Mouse (Mus musculus): Measurements from ENCODE around the gene Apbb2. TPM values are rescaled to one million over a fixed set of nuclear protein-coding genes. Genes with fewer than 3 reads are reported as not detected.

Apbb2 gene
- total RNA-seq (2021), result 10 to 100 TPM; 39.9 to 40.0 TPM
- polyA plus RNA-seq (2012; rRNA removed), result 26.7 and 32.4 TPM in 2 replicates
- long read RNA-seq, full-length matches to known transcripts, result 3 of 25 reads
- long read RNA-seq, partial matches to known transcripts, result 11 of 25 reads
- long read RNA-seq, other reads (novel, unspliced or antisense), result 11 of 25 reads

GRCm38 (mm10) chr5:66618597-66618996 lies at the start of gene Apbb2:
Gene Apbb2 (minus strand): TSS chr5:66618784.
- H3K4me3 ChIP-seq, result peak within 1 kb of the TSS; percentile 92
- peaks cover 2% of the 10 kb centered on the region for H3K79me2 ChIP-seq (replicated peaks; ENCODE audit: control insufficient read depth, insufficient read depth, low read length)
- under 1% methylated on average over 37 of the region's 39 CpGs for WGBS
- intact Hi-C loops (cut with DNase I), result loop anchor here (1.0 to 2.0 kb wide), 3 partner anchors 16 to 58 kb away; no protein-coding TSS in a partner anchor
- H3K36me3 ChIP-seq (ENCODE audit: control insufficient read depth, insufficient read depth, low read length), result peaks cover 3% of the 10 kb centered on the region
- DNase-seq, result peak; percentile 97 to 98
- peaks cover 17% of the 10 kb centered on the region for H3K4me1 ChIP-seq (ENCODE audit: control insufficient read depth, insufficient read depth, low read length)
- H3K27me3 ChIP-seq (ENCODE audit: control insufficient read depth, insufficient read depth, low read length), result no peaks in the 10 kb centered on the region
- peak within 1 kb of the TSS; percentile 93 for H3K9ac ChIP-seq (ENCODE audit: low read depth, low read length)
- peak within 1 kb of the TSS; percentile 93 for H3K27ac ChIP-seq
- TF ChIP-seq CTCF (IDR thresholded peaks at IDR 0.05) (no peak; the same call in 1 of the 2 replicates), EP300 (IDR thresholded peaks at IDR 0.05; ENCODE audit: insufficient read depth, low read depth, low read length) (peak; percentile 46; the same call in 1 of the 2 replicates), POLR2A (IDR thresholded peaks at IDR 0.05; ENCODE audit: insufficient read depth, low read depth, low read length) (peak; percentile 88)

- Histone ChIP-seq H3K9ac (ENCODE audit: low read depth, low read length) (no peak overlapping the region), H3K79me2 (replicated peaks; ENCODE audit: control insufficient read depth, insufficient read depth, low read length) (no peaks in the 10 kb centered on the region), H3K27ac (no peak overlapping the region), H3K4me3 (no peak overlapping the region), H3K36me3 (ENCODE audit: control insufficient read depth, insufficient read depth, low read length) (no peaks in the 10 kb centered on the region), H3K27me3 (ENCODE audit: control insufficient read depth, insufficient read depth, low read length) (no peaks in the 10 kb centered on the region), H3K4me1 (ENCODE audit: control insufficient read depth, insufficient read depth, low read length) (peaks cover 3% of the 10 kb centered on the region)
- intact Hi-C loops (cut with DNase I), result no loop called here
- DNase-seq, result peak; percentile 30 to 32
- TF ChIP-seq EP300 (IDR thresholded peaks at IDR 0.05; ENCODE audit: insufficient read depth, low read depth, low read length) (no peak), CTCF (IDR thresholded peaks at IDR 0.05) (no peak), POLR2A (IDR thresholded peaks at IDR 0.05; ENCODE audit: insufficient read depth, low read depth, low read length) (no peak)
- WGBS, result 19% methylated on average over 5 of the region's 5 CpGs
Observed at GRCm38 (mm10) chr5:66654220-66654619, 35.6 kb upstream of the Apbb2 start.

- peaks cover 1% of the 10 kb centered on the region; the same call in 1 of the 2 replicates for H3K4me1 ChIP-seq (ENCODE audit: control insufficient read depth, insufficient read depth, low read length)
- no peak overlapping the region for H3K27ac ChIP-seq
- WGBS, result 12% methylated on average over 7 of the region's 7 CpGs
- no peak for TF ChIP-seq CTCF (IDR thresholded peaks at IDR 0.05)
- no peak for TF ChIP-seq EP300 (IDR thresholded peaks at IDR 0.05; ENCODE audit: insufficient read depth, low read depth, low read length)
- no peak for TF ChIP-seq POLR2A (IDR thresholded peaks at IDR 0.05; ENCODE audit: insufficient read depth, low read depth, low read length)
- no peak overlapping the region for H3K4me3 ChIP-seq
- no peaks in the 10 kb centered on the region for H3K79me2 ChIP-seq (replicated peaks; ENCODE audit: control insufficient read depth, insufficient read depth, low read length)
- H3K27me3 ChIP-seq (ENCODE audit: control insufficient read depth, insufficient read depth, low read length), result no peaks in the 10 kb centered on the region
- no peaks in the 10 kb centered on the region for H3K36me3 ChIP-seq (ENCODE audit: control insufficient read depth, insufficient read depth, low read length)
- DNase-seq, result no peak
- H3K9ac ChIP-seq (ENCODE audit: low read depth, low read length), result no peak overlapping the region
- intact Hi-C loops (cut with DNase I), result no loop called here
Observed at GRCm38 (mm10) chr5:66647504-66647903, 28.9 kb upstream of the Apbb2 start.

- Histone ChIP-seq H3K27me3 (ENCODE audit: control insufficient read depth, insufficient read depth, low read length) (no peaks in the 10 kb centered on the region), H3K79me2 (replicated peaks; ENCODE audit: control insufficient read depth, insufficient read depth, low read length) (no peaks in the 10 kb centered on the region), H3K4me3 (no peak overlapping the region), H3K36me3 (ENCODE audit: control insufficient read depth, insufficient read depth, low read length) (no peaks in the 10 kb centered on the region), H3K27ac (no peak overlapping the region), H3K9ac (ENCODE audit: low read depth, low read length) (no peak overlapping the region), H3K4me1 (ENCODE audit: control insufficient read depth, insufficient read depth, low read length) (peaks cover 1% of the 10 kb centered on the region; the same call in 1 of the 2 replicates)
- WGBS, result 84% methylated on average over 5 of the region's 5 CpGs
- TF ChIP-seq CTCF (IDR thresholded peaks at IDR 0.05) (no peak), EP300 (IDR thresholded peaks at IDR 0.05; ENCODE audit: insufficient read depth, low read depth, low read length) (no peak), POLR2A (IDR thresholded peaks at IDR 0.05; ENCODE audit: insufficient read depth, low read depth, low read length) (no peak)
- DNase-seq, result no peak
- intact Hi-C loops (cut with DNase I), result no loop called here
Observed at GRCm38 (mm10) chr5:66643260-66643659, 24.7 kb upstream of the Apbb2 start.

- no peak for DNase-seq
- Histone ChIP-seq H3K27ac (no peak overlapping the region), H3K9ac (ENCODE audit: low read depth, low read length) (no peak overlapping the region), H3K4me1 (ENCODE audit: control insufficient read depth, insufficient read depth, low read length) (peaks cover 1% of the 10 kb centered on the region; the same call in 1 of the 2 replicates), H3K27me3 (ENCODE audit: control insufficient read depth, insufficient read depth, low read length) (no peaks in the 10 kb centered on the region), H3K79me2 (replicated peaks; ENCODE audit: control insufficient read depth, insufficient read depth, low read length) (no peaks in the 10 kb centered on the region), H3K36me3 (ENCODE audit: control insufficient read depth, insufficient read depth, low read length) (no peaks in the 10 kb centered on the region), H3K4me3 (no peak overlapping the region)
- intact Hi-C loops (cut with DNase I), result no loop called here
- TF ChIP-seq CTCF (IDR thresholded peaks at IDR 0.05), result no peak
- no peak for TF ChIP-seq EP300 (IDR thresholded peaks at IDR 0.05; ENCODE audit: insufficient read depth, low read depth, low read length)
- TF ChIP-seq POLR2A (IDR thresholded peaks at IDR 0.05; ENCODE audit: insufficient read depth, low read depth, low read length), result no peak
- WGBS, result 85% methylated on average over 4 of the region's 4 CpGs
Observed at GRCm38 (mm10) chr5:66642156-66642555, 23.6 kb upstream of the Apbb2 start.

- H3K4me1 ChIP-seq (ENCODE audit: control insufficient read depth, insufficient read depth, low read length), result no peaks in the 10 kb centered on the region
- no peak overlapping the region for H3K27ac ChIP-seq
- TF ChIP-seq EP300 (IDR thresholded peaks at IDR 0.05; ENCODE audit: insufficient read depth, low read depth, low read length) (no peak), POLR2A (IDR thresholded peaks at IDR 0.05; ENCODE audit: insufficient read depth, low read depth, low read length) (no peak), CTCF (IDR thresholded peaks at IDR 0.05) (no peak)
- no peak overlapping the region for H3K4me3 ChIP-seq
- no peaks in the 10 kb centered on the region for H3K27me3 ChIP-seq (ENCODE audit: control insufficient read depth, insufficient read depth, low read length)
- no peak for DNase-seq
- WGBS, result 66% methylated on average over 10 of the region's 10 CpGs
- intact Hi-C loops (cut with DNase I), result no loop called here
- no peaks in the 10 kb centered on the region for H3K79me2 ChIP-seq (replicated peaks; ENCODE audit: control insufficient read depth, insufficient read depth, low read length)
- H3K9ac ChIP-seq (ENCODE audit: low read depth, low read length), result no peak overlapping the region
- no peaks in the 10 kb centered on the region for H3K36me3 ChIP-seq (ENCODE audit: control insufficient read depth, insufficient read depth, low read length)
Observed at GRCm38 (mm10) chr5:66635459-66636079, 17.0 kb upstream of the Apbb2 start.
